8 mouse cellular contexts compared by ENCODE assay signal in genomic region chr5:105492367-105493246, GRCm38 (mm10). TPM values are rescaled to one million over a fixed set of nuclear protein-coding genes. Genes with fewer than 3 reads are reported as not detected.
DNase-seq lines count a peak whose midpoint lies in the region; ATAC-seq lines count a peak whose summit lies in the region.

No protein-coding gene starts in this region.

- 0 out of 2 replicates have a peak, but pooled peaks have one; percentile 56 for ATAC-seq in erythroblast, adult 5-6 weeks (replicated peaks; ENCODE audit: low FRiP score, poor library complexity, severe bottlenecking)
- peak; percentile 61; the same call in 1 of the 2 replicates for ATAC-seq in neutrophil, adult 5-6 weeks (ENCODE audit: extremely low read depth, insufficient number of reproducible peaks, low FRiP score, poor library complexity, severe bottlenecking)

- intact Hi-C loops in left cerebral cortex, postnatal 4 days (cut with DNase I), result loop anchor here (5.0 kb wide), 1 partner anchor 85 kb away; no protein-coding TSS in a partner anchor
- intact Hi-C loops in left cerebral cortex, postnatal 36 days (cut with DNase I), result loop anchor here (5.0 kb wide), 2 partner anchors 75 to 160 kb away; partner anchors contain the start of gene Lrrc8b

- DNase-seq in left cerebral cortex, postnatal 4 days, result peak; percentile 72
- no peak for DNase-seq in left cerebral cortex, postnatal 36 days (ENCODE audit: low spot score in 2 of 2)
- peak; percentile 68 for DNase-seq in T-cell, adult 2 months (ENCODE audit: low spot score)
- peak; percentile 25 to 59 for DNase-seq in kidney, postnatal 4 days
- DNase-seq in gastrocnemius, postnatal 25 days, result no peak
- DNase-seq in urinary bladder, adult 2 months (ENCODE audit: low spot score), result no peak

RNA-seq across cellular contexts. Expression of gene Lrrc8c, which starts 26.6 kb away (rescaled TPM):
- total RNA-seq in left cerebral cortex, postnatal 4 days (2021), result 10 to 100 TPM; 24.3 to 27.2 TPM
- 10 to 100 TPM; 33.4 to 34.7 TPM for total RNA-seq in left cerebral cortex, postnatal 36 days (2021)
- 16.7 and 24.6 TPM in 2 replicates for total RNA-seq in erythroblast, adult 5-6 weeks (2015; ENCODE audit: low replicate concordance)
- 5.9 and 9.4 TPM in 2 replicates for total RNA-seq in erythroblast, adult 5-6 weeks (2017; ENCODE audit: low replicate concordance)
- 14.7 and 15.8 TPM in 2 replicates for total RNA-seq in neutrophil, adult 5-6 weeks (2017)
- total RNA-seq in gastrocnemius, postnatal 25 days (2021), result 1 to 10 TPM; 7.9 to 8.4 TPM
- 7.1 and 7.9 TPM in 2 replicates for polyA plus RNA-seq in urinary bladder, adult 2 months (2012; rRNA removed)

Comparison
In these comparisons a context has a peak if more than half of its experiments do, and no peak if none do; other contexts are left out.
1. DNase-seq: peak in left cerebral cortex, postnatal 4 days (single experiment), T-cell, adult 2 months (single experiment) and kidney, postnatal 4 days (2 of 2); none in left cerebral cortex, postnatal 36 days (0 of 2), gastrocnemius, postnatal 25 days (single experiment) and urinary bladder, adult 2 months (single experiment).